Mouse (Mus musculus): ENCODE results near the gene Tmc6.

GRCm38 (mm10) chr11:117825333-117826101, 43.5 kb upstream of the Tmc6 start, which contains the start of the genes Afmid and Tk1:
- TF ChIP-seq CTCF (IDR thresholded peaks at IDR 0.05; ENCODE audit: borderline replicate concordance, extremely low read depth, insufficient read depth, insufficient read length) (no peak), POLR2A (IDR thresholded peaks at IDR 0.05; ENCODE audit: borderline replicate concordance, extremely low read depth, insufficient read depth, insufficient read length, poor library complexity, severe bottlenecking) (no peak)

All from brain, embryonic 14.5 days (tissue).